Mouse (Mus musculus): ENCODE measurements at regions not wholly inside any gene's neighbourhood (a gene's known extent, or its start where the extent isn't known, plus 50 kb on each side); places are given as distances from the start of the nearest gene placed in this dataset.

DNA sequence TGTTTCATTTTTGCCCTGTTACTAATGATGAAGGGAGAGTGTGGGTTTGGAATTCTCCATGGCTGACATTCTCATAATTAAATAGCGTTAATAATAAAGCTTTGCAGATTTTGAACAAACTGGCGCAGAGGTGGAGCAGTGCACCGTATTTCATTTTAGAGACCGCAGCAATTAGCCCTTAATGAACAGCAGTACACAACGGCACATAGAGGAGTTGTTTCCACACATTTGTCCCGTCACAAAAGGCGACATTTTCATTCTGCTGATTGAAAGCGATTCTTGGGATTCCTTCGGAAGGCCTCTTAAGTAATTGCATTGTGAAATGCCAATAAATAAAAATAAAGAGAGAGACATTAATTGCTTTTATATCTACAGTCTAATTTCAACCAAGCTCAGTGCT lies 61.6 kb downstream of the Irx6 start:
- TF ChIP-seq POLR2A (IDR thresholded peaks at IDR 0.05; ENCODE audit: control insufficient read depth, low read depth, low read length) (no peak), CTCF (IDR thresholded peaks at IDR 0.05; ENCODE audit: control insufficient read depth, insufficient read depth, insufficient replicate concordance, low read depth, low read length) (no peak)
